Mouse (Mus musculus) kidney, embryonic 16.5 days (tissue): ENCODE data around the gene Hsd17b1. TPM values are rescaled to one million over a fixed set of nuclear protein-coding genes. Genes with fewer than 3 reads are reported as not detected.

Source experiments
- ATAC-seq: fragments of 200-750 bp; cut with Nextera tagmentation; 2 replicates; pipeline ENCODE4 v1.8.0; 2017; ENCODE audit warnings: moderate TSS enrichment; ENCODE audit not compliant: low FRiP score, low TSS enrichment
- H3K27ac ChIP-seq: fragments of 300-500 bp; sonication (generic); 2 replicates; pipeline ENCODE4 v1.5.1; 2014; ENCODE audit warnings: low read length
- H3K27me3 ChIP-seq: fragments of 300-500 bp; sonication (generic); 2 replicates; pipeline ENCODE4 v1.6.1; 2014; ENCODE audit warnings: low read length, control low read depth, mixed read lengths; ENCODE audit not compliant: insufficient read depth
- H3K36me3 ChIP-seq: fragments of 300-500 bp; sonication (generic); 2 replicates; pipeline ENCODE4 v1.6.1; 2014; ENCODE audit warnings: low read length, control low read depth, mixed read lengths; ENCODE audit not compliant: insufficient read depth
- H3K4me1 ChIP-seq: fragments of 300-500 bp; sonication (generic); 2 replicates; pipeline ENCODE4 v1.6.1; 2014; ENCODE audit warnings: low read length, control low read depth, mixed read lengths; ENCODE audit not compliant: insufficient read depth
- H3K4me2 ChIP-seq: fragments of 300-500 bp; sonication (generic); replicated peaks from 2 replicates; pipeline ENCODE4 v1.6.1; 2014; ENCODE audit warnings: low read depth, low read length
- H3K4me3 ChIP-seq: fragments of 300-500 bp; sonication (generic); 2 replicates; pipeline ENCODE4 v1.5.1; 2014; ENCODE audit warnings: mild to moderate bottlenecking, low read length
- H3K9ac ChIP-seq: fragments of 300-500 bp; sonication (generic); replicated peaks from 2 replicates; pipeline ENCODE4 v1.6.1; 2014; ENCODE audit warnings: low read length
- H3K9me3 ChIP-seq: fragments of 300-500 bp; sonication (generic); 2 replicates; pipeline ENCODE4 v1.6.1; 2016; ENCODE audit warnings: low read length, control low read depth
- WGBS: fragments of 180-500 bp; shearing (Covaris S2); extraction: QIAGEN DNeasy Blood & Tissue Kit; methylation state at CpG from one replicate; pipeline ENCODE4 v1.1.7; 2014; 5-methylcytosine and 5-hydroxymethylcytosine counted together
- polyA plus RNA-seq: library from polyadenylated mRNA; unstranded; fragments of >200 nt; fragmentation: Nextera tagmentation; extraction: Ambion mirVana; gene quantifications from 2 replicates; pipeline ENCODE4 v1.2.1, GENCODE M21; 2015

The Hsd17b1 gene
- polyA plus RNA-seq, 1 experiment from 2014 or later: 0.77 TPM

GRCm38 (mm10) chr11:101089931-101090330 is 11.7 kb downstream of the Hsd17b1 start:
- H3K4me3 ChIP-seq: no peak overlapping the region
- 81% methylated on average over 1 of the region's 1 CpGs for WGBS
- no peak for ATAC-seq
- no peak overlapping the region for H3K4me2 ChIP-seq
- no peaks in the 10 kb centered on the region for H3K27me3 ChIP-seq
- no peaks in the 10 kb centered on the region for H3K9me3 ChIP-seq
- no peak overlapping the region for H3K27ac ChIP-seq
- H3K36me3 ChIP-seq: peaks cover 47% of the 10 kb centered on the region
- H3K9ac ChIP-seq: no peak overlapping the region
- peaks cover 32% of the 10 kb centered on the region for H3K4me1 ChIP-seq

- Histone ChIP-seq H3K9me3 (no peaks in the 10 kb centered on the region), H3K4me2 (peak overlapping the region; percentile 92), H3K27ac (0 out of 2 replicates have a peak overlapping the region, but pooled peaks have one; percentile 43), H3K9ac (peak overlapping the region; percentile 80), H3K36me3 (peaks cover 64% of the 10 kb centered on the region), H3K4me1 (peaks cover 13% of the 10 kb centered on the region), H3K4me3 (peak overlapping the region; percentile 80), H3K27me3 (no peaks in the 10 kb centered on the region)
- no peak; the same call in none of the 2 replicates for ATAC-seq
- WGBS: under 1% methylated on average over 18 of the region's 18 CpGs
Observed at GRCm38 (mm10) chr11:101094930-101095313, 16.7 kb downstream of the Hsd17b1 start.

GRCm38 (mm10) chr11:101095314-101096024 is 17.3 kb downstream of the Hsd17b1 start, which contains the start of gene Psmc3ip:
Gene Psmc3ip, minus strand, starts transcription at chr11:101095436.
- Histone ChIP-seq H3K27ac (peak within 1 kb of the TSS; percentile 94), H3K4me2 (peak within 1 kb of the TSS; percentile 92), H3K9me3 (no peaks in the 10 kb centered on the region), H3K27me3 (no peaks in the 10 kb centered on the region), H3K36me3 (peaks cover 64% of the 10 kb centered on the region), H3K4me3 (peak within 1 kb of the TSS; percentile 80), H3K4me1 (peaks cover 13% of the 10 kb centered on the region), H3K9ac (peak within 1 kb of the TSS; percentile 80)
- WGBS: under 1% methylated on average over 43 of the region's 43 CpGs
- peak; percentile 97 for ATAC-seq

- H3K36me3 ChIP-seq: peaks cover 59% of the 10 kb centered on the region
- 85% methylated on average over 8 of the region's 8 CpGs for WGBS
- ATAC-seq: no peak
- H3K27me3 ChIP-seq: no peaks in the 10 kb centered on the region
- H3K9ac ChIP-seq: no peak overlapping the region
- no peak overlapping the region for H3K4me2 ChIP-seq
- H3K4me1 ChIP-seq: peaks cover 13% of the 10 kb centered on the region
- no peak overlapping the region for H3K27ac ChIP-seq
- H3K4me3 ChIP-seq: no peak overlapping the region
- H3K9me3 ChIP-seq: no peaks in the 10 kb centered on the region
Observed at GRCm38 (mm10) chr11:101098231-101098630, 20.0 kb downstream of the Hsd17b1 start.

- WGBS: 91% methylated on average over 5 of the region's 5 CpGs
- Histone ChIP-seq H3K36me3 (peaks cover 55% of the 10 kb centered on the region), H3K27ac (no peak overlapping the region), H3K4me3 (no peak overlapping the region), H3K9me3 (no peaks in the 10 kb centered on the region), H3K27me3 (no peaks in the 10 kb centered on the region), H3K4me1 (no peaks in the 10 kb centered on the region), H3K4me2 (no peak overlapping the region), H3K9ac (no peak overlapping the region)
- ATAC-seq: no peak
Observed at GRCm38 (mm10) chr11:101103011-101103410, 24.8 kb downstream of the Hsd17b1 start.

- Histone ChIP-seq H3K4me1 (no peaks in the 10 kb centered on the region), H3K27me3 (no peaks in the 10 kb centered on the region)
- 85% methylated on average over 4 of the region's 4 CpGs for WGBS
Observed at GRCm38 (mm10) chr11:101109351-101109750, 31.1 kb downstream of the Hsd17b1 start.

GRCm38 (mm10) chr11:101110708-101111107 is 32.5 kb downstream of the Hsd17b1 start:
- ATAC-seq: no peak
- Histone ChIP-seq H3K9ac (no peak overlapping the region), H3K4me1 (peaks cover 4% of the 10 kb centered on the region; the same call in 1 of the 2 replicates), H3K4me3 (no peak overlapping the region), H3K36me3 (no peaks in the 10 kb centered on the region), H3K27ac (no peak overlapping the region), H3K9me3 (no peaks in the 10 kb centered on the region), H3K27me3 (no peaks in the 10 kb centered on the region), H3K4me2 (no peak overlapping the region)
- WGBS: 49% methylated on average over 5 of the region's 5 CpGs

More at GRCm38 (mm10) chr11:101109351-101109750, 31.1 kb downstream of the Hsd17b1 start:
- peaks cover 7% of the 10 kb centered on the region; the same call in 1 of the 2 replicates for H3K36me3 ChIP-seq
- H3K9ac ChIP-seq: no peak overlapping the region
- H3K4me2 ChIP-seq: no peak overlapping the region
- H3K9me3 ChIP-seq: no peaks in the 10 kb centered on the region
- H3K27ac ChIP-seq: no peak overlapping the region
- ATAC-seq: no peak
- no peak overlapping the region for H3K4me3 ChIP-seq

GRCm38 (mm10) chr11:101111178-101111577 is 33.0 kb downstream of the Hsd17b1 start:
- Histone ChIP-seq H3K9me3 (no peaks in the 10 kb centered on the region), H3K36me3 (no peaks in the 10 kb centered on the region), H3K27me3 (no peaks in the 10 kb centered on the region), H3K27ac (no peak overlapping the region), H3K4me1 (peaks cover 8% of the 10 kb centered on the region; the same call in 1 of the 2 replicates), H3K4me3 (no peak overlapping the region), H3K4me2 (no peak overlapping the region), H3K9ac (no peak overlapping the region)
- WGBS: 87% methylated on average over 4 of the region's 4 CpGs
- ATAC-seq: no peak

GRCm38 (mm10) chr11:101112186-101112585 is 34.0 kb downstream of the Hsd17b1 start:
- 86% methylated on average over 3 of the region's 3 CpGs for WGBS
- H3K9ac ChIP-seq: no peak overlapping the region
- peaks cover 14% of the 10 kb centered on the region; the same call in 1 of the 2 replicates for H3K4me1 ChIP-seq
- H3K4me2 ChIP-seq: no peak overlapping the region
- no peaks in the 10 kb centered on the region for H3K36me3 ChIP-seq
- no peak overlapping the region for H3K27ac ChIP-seq
- ATAC-seq: no peak
- no peak overlapping the region for H3K4me3 ChIP-seq
- no peaks in the 10 kb centered on the region for H3K27me3 ChIP-seq
- no peaks in the 10 kb centered on the region for H3K9me3 ChIP-seq

- H3K27me3 ChIP-seq: no peaks in the 10 kb centered on the region
- H3K9ac ChIP-seq: no peak overlapping the region
- peak overlapping the region; percentile 65 for H3K27ac ChIP-seq
- H3K4me2 ChIP-seq: no peak overlapping the region
- whole genome bisulfite sequencing: 43% methylated on average over 2 of the region's 2 CpGs
- no peak for ATAC-seq
- no peak overlapping the region for H3K4me3 ChIP-seq
- H3K36me3 ChIP-seq: no peaks in the 10 kb centered on the region
- H3K9me3 ChIP-seq: no peaks in the 10 kb centered on the region
- peaks cover 31% of the 10 kb centered on the region for H3K4me1 ChIP-seq
Observed at GRCm38 (mm10) chr11:101115564-101115963, 37.4 kb downstream of the Hsd17b1 start.
